Mouse (Mus musculus) adrenal gland, adult 8-10 months (tissue): ENCODE measurements at regions not wholly inside any gene's neighbourhood (a gene's known extent, or its start where the extent isn't known, plus 50 kb on each side); places are given as distances from the start of the nearest gene placed in this dataset.

Source experiments
- DNase-seq: peaks from one replicate; pipeline ENCODE4 v3.0.0; 2022

- peak; percentile 78 for DNase-seq
These were observed 390.6 kb upstream of the Zmiz1 start for GRCm38 (mm10) chr14:25068430-25068829.

- no peak for DNase-seq
These were observed 385.8 kb upstream of the Zmiz1 start for GRCm38 (mm10) chr14:25073143-25073542.

- no peak for DNase-seq
These were observed 384.8 kb upstream of the Zmiz1 start for GRCm38 (mm10) chr14:25074022-25074800.

GRCm38 (mm10) chr14:25074891-25075290 is 384.1 kb upstream of the Zmiz1 start:
- no peak for DNase-seq

- no peak for DNase-seq
These were observed 378.6 kb upstream of the Zmiz1 start for GRCm38 (mm10) chr14:25080431-25080830.

- DNase-seq, result no peak
These were observed 375.1 kb upstream of the Zmiz1 start for GRCm38 (mm10) chr14:25083847-25084246.

- no peak for DNase-seq
These were observed 362.2 kb upstream of the Zmiz1 start for GRCm38 (mm10) chr14:25096786-25097185.

- no peak for DNase-seq
These were observed 353.6 kb upstream of the Zmiz1 start for GRCm38 (mm10) chr14:25105391-25105790.

- no peak for DNase-seq
These were observed 352.5 kb upstream of the Zmiz1 start for GRCm38 (mm10) chr14:25106451-25106850.

- no peak for DNase-seq
These were observed 350.8 kb upstream of the Zmiz1 start for GRCm38 (mm10) chr14:25108101-25108652.

- DNase-seq, result no peak
These were observed 350.2 kb upstream of the Zmiz1 start for GRCm38 (mm10) chr14:25108701-25109290.

- DNase-seq, result no peak
These were observed 349.3 kb upstream of the Zmiz1 start for GRCm38 (mm10) chr14:25109691-25110090.

- DNase-seq, result no peak
These were observed 346.2 kb upstream of the Zmiz1 start for GRCm38 (mm10) chr14:25112832-25113231.

GRCm38 (mm10) chr14:25113326-25113725 is 345.7 kb upstream of the Zmiz1 start:
- peak; percentile 20 for DNase-seq

- DNase-seq, result peak; percentile 56
These were observed 342.6 kb upstream of the Zmiz1 start for GRCm38 (mm10) chr14:25116424-25116823.

- DNase-seq, result no peak
These were observed 339.0 kb upstream of the Zmiz1 start for GRCm38 (mm10) chr14:25119999-25120398.

GRCm38 (mm10) chr14:25120506-25120905 is 338.5 kb upstream of the Zmiz1 start:
- no peak for DNase-seq

GRCm38 (mm10) chr14:25122971-25123535 is 335.9 kb upstream of the Zmiz1 start:
- peak; percentile 39 for DNase-seq

- DNase-seq, result no peak
These were observed 335.2 kb upstream of the Zmiz1 start for GRCm38 (mm10) chr14:25123541-25124337.

GRCm38 (mm10) chr14:25126544-25126943 is 332.4 kb upstream of the Zmiz1 start:
- DNase-seq, result no peak

GRCm38 (mm10) chr14:25127544-25128159 is 331.3 kb upstream of the Zmiz1 start:
- no peak for DNase-seq

- DNase-seq, result no peak
These were observed 330.8 kb upstream of the Zmiz1 start for GRCm38 (mm10) chr14:25128160-25128547.
